Mouse (Mus musculus) heart, postnatal 25 days (tissue): ENCODE measurements around the gene Ppp1r27. TPM values are rescaled to one million over a fixed set of nuclear protein-coding genes. Genes with fewer than 3 reads are reported as not detected.
"Not testable (repeated sequence)": the region's sequence is repeated elsewhere in the genome, so short reads cannot be mapped to it uniquely, and the experiment has no call there.

Source experiments
- DNase-seq: peaks from one replicate; pipeline ENCODE4 v3.0.0; 2022; ENCODE audit warnings: low spot score
- intact Hi-C: fragments of 180-260 bp; cut with DNase I; formaldehyde crosslinking; loops from one replicate; pipeline ENCODE4 v1.15.1; 2025
- total RNA-seq, 2 experiments: library from RNA; stranded (reverse); gene quantifications; 2 replicates each; pipeline ENCODE4 v1.2.3; 2021

Ppp1r27 gene
- total RNA-seq, 2 experiments from 2014 or later = not detected

DNA sequence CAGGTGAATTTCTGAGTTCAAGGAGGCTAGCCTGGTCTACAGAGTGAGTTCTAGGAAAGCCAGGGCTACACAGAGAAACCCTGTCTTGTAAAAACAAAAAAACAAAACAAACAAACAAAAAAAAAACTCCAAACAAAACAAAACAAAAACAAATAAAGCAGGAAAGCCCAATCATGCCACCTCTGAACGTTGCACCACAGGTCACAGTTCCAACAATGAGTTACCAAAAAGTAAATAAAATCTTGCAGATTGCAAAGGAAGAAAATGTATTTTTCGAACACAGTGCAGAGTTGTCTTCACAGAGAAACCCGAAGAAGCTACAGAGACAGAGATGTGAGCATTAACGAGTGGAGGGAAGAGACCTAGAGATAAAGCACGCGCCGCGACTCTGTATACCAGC is 28.4 kb downstream of the Ppp1r27 start:
- DNase-seq = no peak
- intact Hi-C loops = no loop called here

DNA sequence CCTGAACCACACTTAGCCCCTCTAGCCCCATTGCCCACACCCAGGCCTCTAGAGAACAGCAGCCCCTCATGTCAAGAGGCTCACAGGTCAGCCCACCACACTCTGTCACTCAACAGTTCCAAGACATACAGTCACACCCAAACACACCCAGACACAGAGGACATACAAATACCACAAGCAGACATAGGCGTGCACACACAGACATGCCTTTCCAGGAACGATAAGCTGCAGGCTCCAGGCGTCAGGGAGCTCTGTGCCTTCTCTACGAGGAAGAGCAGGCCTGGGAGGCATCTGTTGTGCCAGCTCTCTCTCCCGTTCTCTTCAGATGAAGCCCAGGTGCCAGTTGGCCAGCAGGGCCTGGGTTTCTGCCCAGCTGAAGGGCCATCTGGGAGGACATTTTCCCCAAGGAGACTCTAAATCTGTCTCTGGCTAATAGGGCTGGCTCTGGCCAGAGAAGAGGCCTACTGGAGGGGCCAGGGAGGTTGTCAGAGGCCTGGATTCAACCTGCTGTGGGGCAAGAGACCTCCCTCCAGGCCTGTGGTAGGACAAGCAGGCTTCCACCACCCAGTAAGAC is 29.9 kb downstream of the Ppp1r27 start:
- intact Hi-C loops = loop anchor here (1.0 kb wide), 1 partner anchor 17 kb away; no protein-coding TSS in a partner anchor
- peak; percentile 38 for DNase-seq

DNA sequence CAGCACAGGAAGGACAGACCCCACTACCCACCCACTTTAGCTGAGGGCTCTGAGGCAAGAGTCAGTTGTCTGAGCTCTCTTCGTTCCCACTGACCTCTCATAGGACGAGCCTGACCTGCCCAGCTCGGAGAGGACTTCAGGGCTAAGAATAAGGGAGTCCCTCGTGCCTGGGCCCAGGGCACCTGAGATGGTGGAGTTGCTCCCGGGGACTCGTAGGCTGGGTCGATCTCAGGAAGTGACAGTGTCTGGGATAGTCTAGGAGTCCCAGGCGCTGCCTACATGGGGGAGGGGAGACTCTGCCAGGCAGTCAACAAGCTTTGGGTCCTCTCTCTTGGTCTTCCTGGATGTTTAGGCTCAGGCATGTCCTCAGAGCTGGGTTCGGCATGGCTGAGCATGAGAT is 30.4 kb downstream of the Ppp1r27 start:
- intact Hi-C loops = no loop called here
- DNase-seq = no peak

DNA sequence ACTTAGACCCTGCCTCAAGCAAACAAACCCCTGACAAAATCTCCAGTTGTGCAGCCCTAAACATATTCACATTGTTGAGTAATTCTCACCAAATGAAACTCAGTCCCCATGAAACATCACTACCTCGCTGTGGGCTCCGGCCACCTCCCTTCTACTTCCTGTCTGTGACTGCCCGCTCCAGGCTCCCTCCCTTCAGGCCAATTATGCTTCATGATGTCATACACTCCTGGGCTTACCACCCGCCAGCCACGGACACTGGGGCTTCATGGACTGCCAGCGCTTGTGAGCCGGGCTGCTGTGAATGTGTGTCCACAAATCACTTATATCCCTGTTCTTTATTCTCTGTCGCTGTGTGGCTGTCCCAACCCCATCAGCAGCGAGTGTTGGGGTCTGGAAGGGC is 31.2 kb downstream of the Ppp1r27 start:
- intact Hi-C loops = loop anchor here (10.0 kb wide), 1 partner anchor 195 kb away; the partner anchor contains the start of genes Cenpx and Lrrc45
- peak; percentile 72 for DNase-seq

DNA sequence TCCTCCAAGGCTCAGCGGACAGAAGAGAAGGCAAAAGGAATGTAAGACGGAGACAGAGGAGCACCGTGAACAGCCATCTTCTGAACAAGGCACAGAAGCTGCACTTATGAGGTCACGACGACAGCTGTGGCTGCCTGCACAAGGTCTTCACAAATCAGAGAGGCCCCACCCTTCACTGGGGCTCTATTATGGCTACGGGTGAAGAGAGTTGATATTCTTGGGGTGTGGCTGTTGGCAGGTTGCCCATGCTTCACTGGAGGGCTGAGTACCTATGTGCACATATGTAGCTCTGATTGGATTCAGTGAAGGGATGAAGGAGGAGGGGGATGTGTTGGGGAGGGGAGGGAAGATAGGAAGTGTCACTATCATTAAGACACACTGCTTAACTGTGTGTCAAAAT is 32.4 kb downstream of the Ppp1r27 start:
- intact Hi-C loops = loop anchor here (10.0 kb wide), 1 partner anchor 196 kb away; the partner anchor contains the start of genes Cenpx and Lrrc45
- DNase-seq = no peak

DNA sequence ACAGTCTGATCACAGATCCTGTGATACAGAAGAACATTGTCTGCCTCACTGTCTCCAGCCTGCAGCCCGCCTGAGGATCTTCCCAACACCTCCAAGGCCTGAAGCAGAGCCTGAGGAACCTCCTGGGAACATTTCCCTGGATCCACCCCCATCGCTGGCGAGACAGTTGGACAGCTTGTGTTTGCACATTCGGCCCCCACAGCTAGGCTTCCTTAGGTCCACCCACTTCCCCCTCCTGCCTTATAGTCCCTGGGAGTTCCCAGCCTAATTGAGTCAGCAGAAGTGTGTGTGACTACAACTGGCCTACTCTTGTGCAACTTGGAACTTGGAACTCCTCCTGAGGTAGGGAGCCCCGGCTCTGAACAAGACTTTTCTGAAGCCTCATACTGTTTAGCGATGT is 32.9 kb downstream of the Ppp1r27 start:
- intact Hi-C loops = loop anchor here (10.0 kb wide), 1 partner anchor 197 kb away; the partner anchor contains the start of genes Cenpx and Lrrc45
- DNase-seq = peak; percentile 64

DNA sequence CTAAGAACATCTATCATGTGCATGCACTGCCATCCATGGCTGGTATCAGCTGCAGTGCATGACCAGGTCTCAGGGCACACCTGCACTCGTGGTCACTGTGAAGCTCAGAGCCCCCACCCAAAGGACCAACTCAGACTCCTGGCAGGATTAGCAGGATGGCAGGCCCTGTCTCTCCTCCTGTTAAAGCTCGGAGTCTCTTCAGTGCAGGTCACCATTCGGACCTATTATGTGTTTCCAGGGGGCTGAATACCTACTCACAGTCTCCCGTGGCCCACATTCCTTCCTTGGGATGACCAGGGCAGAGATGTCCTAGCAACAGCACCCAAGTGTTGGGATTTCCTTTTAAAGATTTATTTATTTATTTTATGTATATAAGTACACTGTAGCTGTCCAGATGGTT is 33.8 kb downstream of the Ppp1r27 start:
- no peak for DNase-seq
- intact Hi-C loops = loop anchor here (2.0 to 10.0 kb wide), 2 partner anchors 60 to 198 kb away; partner anchors contain the start of genes Cenpx and Lrrc45

DNA sequence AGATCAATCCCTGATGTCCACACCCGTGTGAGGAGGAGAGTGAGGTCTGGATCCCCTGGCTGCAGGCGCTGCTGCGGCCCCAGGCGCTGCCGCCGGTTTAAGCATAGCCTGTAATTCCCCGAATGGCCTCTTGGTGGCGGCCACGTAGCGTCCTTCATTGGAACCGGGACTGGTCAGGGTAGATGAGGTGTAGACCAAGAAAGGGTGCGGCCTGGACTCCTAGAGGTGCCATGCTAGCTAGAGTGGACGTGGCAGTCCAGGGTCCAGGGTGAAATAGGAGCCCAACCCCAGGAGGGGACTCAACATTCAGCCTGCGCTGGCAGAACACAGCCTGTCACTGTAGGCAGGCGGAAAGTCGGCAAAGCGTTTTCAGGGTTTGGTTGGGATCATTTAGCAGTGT is 35.3 kb downstream of the Ppp1r27 start:
- peak; percentile 71 for DNase-seq
- intact Hi-C loops = loop anchor here (2.0 to 10.0 kb wide), 3 partner anchors 61 to 199 kb away; partner anchors contain the start of genes Cenpx and Lrrc45

DNA sequence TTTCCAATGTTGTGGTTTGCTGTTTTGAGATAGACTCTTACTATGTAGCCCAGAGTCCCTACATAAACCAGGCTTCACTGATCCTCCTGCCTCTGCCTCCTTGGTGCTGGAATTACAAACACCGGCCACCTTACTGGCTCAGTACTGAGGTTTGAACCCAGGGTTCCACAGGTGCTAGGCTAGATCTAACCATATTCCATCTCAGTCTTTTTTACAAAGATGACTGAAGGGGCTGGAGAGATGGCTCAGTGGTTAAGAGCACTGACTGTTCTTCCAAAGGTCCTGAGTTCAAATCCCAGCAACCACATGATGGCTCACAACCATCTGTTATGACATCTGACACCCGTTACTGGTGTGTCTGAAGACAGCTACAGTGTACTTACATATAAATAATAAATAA is 36.7 kb downstream of the Ppp1r27 start:
- intact Hi-C loops = loop anchor here (2.0 to 10.0 kb wide), 2 partner anchors 99 to 201 kb away; partner anchors contain the start of genes Cenpx and Lrrc45
- DNase-seq = not testable (repeated sequence)

DNA sequence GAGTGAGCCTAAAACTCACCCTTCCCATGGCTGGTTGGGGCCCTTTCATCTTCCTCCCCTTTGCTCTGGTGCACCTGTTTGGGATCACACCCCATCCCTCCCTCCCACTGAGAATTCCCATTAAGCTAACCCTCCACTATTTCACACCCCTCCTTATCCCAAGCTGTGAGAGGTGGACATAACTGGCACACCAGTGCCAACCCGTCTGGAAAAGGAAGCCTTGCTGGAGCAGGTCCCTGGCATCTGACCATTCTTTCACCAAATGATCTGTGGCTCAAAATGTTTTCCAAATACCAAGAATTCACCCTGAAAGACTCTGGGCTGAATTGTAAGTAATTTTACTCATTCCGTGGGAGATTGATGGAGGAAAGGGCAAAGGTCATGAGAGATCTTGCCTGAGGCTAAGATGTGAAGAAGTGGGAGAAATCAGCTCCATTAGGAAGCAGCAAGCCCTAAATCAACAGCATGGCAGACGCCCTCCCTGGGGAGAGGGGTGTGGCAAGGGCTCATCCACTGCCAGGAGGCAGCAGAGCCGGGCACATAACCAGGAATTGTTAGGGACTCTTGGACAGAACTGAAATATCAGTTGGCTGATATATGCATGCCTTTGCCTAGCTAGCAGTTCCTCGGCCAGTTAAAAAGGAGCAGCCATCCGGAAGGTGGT is 38.0 kb downstream of the Ppp1r27 start:
- intact Hi-C loops = loop anchor here (10.0 kb wide), 1 partner anchor 202 kb away; the partner anchor contains the start of genes Cenpx and Lrrc45
- DNase-seq = no peak

DNA sequence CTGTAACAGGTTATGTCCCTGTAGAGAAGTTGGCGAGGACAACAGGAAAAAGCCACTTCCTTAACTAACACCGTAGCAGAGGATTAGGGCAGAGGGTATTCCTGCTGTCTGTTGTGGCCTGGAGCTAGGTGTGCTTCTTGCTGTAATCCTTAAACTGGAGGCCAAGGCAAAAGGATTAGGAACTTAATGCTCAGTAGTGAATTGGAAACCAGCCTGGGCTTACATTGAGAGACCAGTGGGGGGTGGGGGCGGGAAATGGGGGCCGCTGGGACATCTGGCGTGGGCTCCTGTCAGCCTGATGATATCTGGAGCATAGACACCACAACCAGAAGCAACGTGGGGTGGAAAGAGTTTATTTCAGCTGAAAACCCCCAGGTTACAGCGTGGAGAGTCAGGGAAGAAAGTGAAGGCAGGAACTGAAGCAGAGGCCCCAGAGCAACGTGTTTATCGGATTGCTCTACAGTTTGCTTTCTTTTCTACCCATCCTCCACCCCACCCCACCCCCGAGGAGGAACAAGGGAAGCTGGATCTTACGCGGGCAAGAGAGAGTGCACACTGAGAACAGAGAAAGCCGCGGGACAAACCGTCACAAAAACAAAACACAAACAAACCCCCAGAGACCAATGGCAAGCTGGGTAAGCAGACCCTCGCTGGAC is 40.4 kb downstream of the Ppp1r27 start:
- no peak for DNase-seq
- intact Hi-C loops = loop anchor here (10.0 kb wide), 1 partner anchor 204 kb away; the partner anchor contains the start of genes Cenpx and Lrrc45

DNA sequence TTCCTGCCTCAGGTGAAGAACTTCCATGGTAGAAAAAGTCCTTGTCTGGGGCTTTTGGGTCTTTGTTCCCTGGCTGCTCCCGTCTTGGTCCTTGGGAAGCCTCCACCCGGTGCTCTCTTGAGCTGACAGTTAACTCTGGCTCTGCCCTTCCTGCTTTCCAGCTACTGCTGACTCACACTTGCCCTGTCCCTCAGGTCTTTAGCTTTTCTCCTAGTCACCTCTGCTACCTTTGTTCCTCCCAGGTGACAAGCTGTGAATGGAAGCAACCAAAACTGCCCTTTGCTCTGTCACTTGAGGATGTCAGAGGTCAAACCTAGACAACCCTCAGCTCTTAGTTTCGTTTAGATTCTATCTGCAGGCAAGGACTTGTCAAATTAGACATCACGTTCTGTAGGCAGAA is 41.0 kb downstream of the Ppp1r27 start:
- intact Hi-C loops = loop anchor here (2.0 to 10.0 kb wide), 2 partner anchors 21 to 205 kb away; partner anchors contain the start of genes Cenpx and Lrrc45

DNA sequence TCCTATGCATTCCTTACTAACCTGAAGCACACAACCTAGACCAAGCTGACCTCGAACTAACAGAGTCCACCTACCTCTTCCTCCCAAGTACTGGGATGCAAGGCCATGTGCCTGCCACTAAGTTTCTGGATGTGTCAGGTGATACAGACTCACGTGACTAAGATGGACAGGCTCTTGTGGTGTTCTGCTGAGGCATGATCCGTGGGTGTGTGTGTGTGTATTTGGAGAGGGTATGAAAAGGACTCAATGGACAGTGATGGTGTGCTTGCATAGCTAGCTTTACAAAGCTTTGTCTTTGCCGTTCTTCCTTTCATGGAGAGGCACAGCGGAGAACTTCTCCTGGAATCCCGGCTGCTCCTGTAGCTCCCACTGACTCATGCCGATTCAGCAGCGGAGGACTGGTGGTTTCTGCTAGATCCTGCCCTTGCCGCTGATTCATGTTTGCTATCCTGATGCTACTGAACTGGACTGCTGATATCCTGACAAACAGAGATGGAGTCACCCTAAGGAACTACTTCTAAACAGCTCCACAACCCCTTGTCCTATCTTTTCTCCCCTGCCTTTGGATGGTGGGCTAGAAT is 42.6 kb downstream of the Ppp1r27 start:
- intact Hi-C loops = loop anchor here (2.0 kb wide), 1 partner anchor 20 kb away; no protein-coding TSS in a partner anchor
- no peak for DNase-seq

More for the DNA sequence above, 41.0 kb downstream of the Ppp1r27 start:
- DNase-seq = no peak

DNA sequence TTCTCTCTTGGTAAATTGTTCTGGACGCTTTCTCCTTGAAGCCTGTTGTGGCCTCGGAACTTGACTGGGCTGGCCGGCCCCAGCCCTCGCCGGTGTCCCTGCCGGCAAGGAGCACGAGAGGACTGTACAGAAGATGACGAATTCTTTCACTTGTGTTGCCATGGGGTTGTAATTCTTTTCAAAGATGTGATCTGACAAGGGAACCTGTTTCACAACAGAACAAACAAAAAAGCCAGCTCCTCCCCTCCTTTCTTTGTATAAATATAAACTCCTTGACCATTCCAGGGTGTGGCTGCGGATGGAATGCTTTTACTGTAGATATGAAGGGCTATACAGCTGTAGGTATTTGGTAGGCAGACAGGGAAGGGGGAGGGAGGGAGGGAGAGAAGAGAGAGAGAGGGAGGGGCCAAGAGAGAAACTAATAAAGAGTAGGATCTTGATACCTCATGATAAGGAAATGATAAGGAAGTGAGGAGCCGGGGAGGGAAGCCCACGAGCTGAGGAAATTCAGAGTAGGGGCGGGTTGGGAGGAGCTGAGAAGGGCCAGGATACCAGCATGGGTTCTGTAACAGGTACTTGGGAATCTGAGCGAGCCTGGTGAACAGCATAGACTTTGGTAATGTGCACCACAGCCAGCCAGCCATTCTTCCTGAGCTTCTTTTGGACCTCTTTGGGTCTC is 43.2 kb downstream of the Ppp1r27 start:
- DNase-seq = no peak
- intact Hi-C loops = loop anchor here (2.0 kb wide), 1 partner anchor 19 kb away; no protein-coding TSS in a partner anchor

DNA sequence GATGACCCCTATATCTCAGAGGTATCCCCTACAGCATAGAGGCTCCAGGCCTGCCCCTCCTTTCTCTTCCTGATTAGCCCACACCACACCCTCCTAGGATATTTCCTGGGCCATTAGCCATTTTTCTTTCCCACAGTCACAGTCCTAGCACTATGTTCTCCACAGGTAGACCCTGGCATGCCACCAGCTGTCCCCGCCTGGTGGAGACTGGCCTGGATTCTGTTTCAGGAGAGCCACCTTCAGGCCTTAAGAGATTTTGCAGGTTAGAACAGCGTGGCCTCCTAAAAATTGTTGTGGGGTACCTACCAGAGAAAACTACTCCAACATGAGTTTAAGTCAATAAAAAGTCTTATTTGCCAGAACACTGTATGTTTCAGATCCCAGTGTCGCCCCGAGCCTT is 44.0 kb downstream of the Ppp1r27 start:
- intact Hi-C loops = no loop called here
- DNase-seq = no peak

DNA sequence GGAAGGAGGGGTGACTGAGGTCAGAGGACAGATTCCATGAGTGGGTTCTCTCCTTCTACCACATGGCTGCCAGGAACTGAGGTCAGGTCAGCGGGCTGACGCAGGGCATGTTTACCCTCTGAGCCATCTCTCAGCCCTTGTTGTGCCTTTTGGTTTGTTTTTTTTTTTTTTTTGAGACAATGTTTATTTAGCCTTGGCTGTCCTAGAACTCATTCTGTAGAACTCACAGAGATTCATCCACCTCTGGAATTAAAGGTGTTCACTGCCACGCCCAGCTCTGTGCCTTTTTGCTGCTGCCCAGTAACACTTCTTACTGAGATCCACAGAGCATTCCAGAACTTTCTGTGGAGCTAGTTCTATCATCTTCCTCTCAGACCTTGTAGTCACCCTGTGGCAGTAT is 45.3 kb downstream of the Ppp1r27 start:
- no peak for DNase-seq
- intact Hi-C loops = no loop called here

DNA sequence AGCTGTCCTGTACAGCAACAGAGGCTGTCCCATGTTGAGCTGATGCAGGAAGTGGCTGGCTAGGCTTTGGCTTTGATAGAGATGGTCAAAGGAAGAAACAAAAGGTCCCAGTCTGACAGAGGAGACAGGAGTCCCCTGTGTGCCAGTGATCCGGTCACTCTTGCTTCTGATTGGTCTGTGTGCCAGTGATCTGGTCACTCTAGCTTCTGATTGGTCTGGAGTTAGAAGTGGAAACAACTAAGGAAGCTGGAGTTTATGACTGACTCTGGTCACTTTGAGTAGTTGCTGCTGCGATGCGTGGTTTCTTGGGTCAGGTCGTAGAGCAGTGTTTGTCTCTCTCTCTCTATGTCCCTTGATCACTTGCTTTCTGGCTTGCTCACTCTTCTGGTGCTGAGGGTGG is 49.2 kb downstream of the Ppp1r27 start:
- DNase-seq = no peak
- intact Hi-C loops = no loop called here

DNA sequence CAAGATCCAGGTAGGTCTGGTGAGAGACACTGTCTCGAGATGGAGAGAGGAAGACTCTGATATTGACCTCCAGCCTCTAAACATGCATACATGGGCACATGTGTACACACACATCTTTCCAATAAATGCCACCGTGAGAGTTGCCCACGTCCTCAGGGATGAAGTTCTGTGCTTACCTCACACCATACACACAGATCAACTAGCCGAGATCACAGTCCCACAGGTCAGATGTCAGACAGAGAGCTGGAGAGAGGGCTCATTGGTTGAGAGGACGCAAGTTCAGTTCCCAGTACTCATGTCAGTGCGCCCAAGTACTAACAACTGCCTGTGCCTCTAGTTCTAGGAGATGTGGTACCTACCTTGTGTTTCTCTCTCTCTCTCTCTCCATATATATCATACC is 49.9 kb downstream of the Ppp1r27 start:
- DNase-seq = no peak
- intact Hi-C loops = no loop called here

DNA sequence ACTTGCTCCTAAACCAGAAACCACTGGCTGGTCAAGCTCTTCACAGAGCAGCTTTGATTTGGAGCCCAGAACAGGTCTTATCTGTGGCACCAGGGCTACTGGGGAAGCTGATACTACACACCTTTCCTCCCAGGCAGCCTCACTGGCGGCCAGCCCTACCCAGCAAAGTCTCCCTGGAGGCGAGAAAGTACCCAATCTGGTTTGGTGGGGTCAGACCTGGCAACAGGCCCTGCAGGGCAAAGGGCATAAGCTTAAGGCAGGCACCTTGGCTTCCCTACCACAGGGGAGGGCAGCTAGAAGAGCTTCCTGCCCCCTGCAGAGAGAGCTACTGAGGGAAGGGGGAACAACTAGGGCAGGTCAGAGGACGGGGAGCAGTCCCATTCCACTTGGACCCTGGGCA is 50.6 kb downstream of the Ppp1r27 start:
- intact Hi-C loops = no loop called here
- DNase-seq = no peak
